Mouse (Mus musculus) adipose tissue, adult 10 weeks (tissue): ENCODE data around the gene Ttll8. TPM values are rescaled to one million over a fixed set of nuclear protein-coding genes. Genes with fewer than 3 reads are reported as not detected.

Source experiments
- polyA plus RNA-seq: library from polyadenylated mRNA; stranded (reverse); fragments of 350-450 nt; fragmentation: Illumina TruSeq; extraction: RNeasy Lipid Tissue Mini Kit (QIAGEN cat#74804); gene quantifications from one replicate; pipeline ENCODE4 v1.2.3, GENCODE M21; 2014; ENCODE audit warnings: low read depth, low replicate concordance

Ttll8 gene
- 2.4 TPM for polyA plus RNA-seq

DNA sequence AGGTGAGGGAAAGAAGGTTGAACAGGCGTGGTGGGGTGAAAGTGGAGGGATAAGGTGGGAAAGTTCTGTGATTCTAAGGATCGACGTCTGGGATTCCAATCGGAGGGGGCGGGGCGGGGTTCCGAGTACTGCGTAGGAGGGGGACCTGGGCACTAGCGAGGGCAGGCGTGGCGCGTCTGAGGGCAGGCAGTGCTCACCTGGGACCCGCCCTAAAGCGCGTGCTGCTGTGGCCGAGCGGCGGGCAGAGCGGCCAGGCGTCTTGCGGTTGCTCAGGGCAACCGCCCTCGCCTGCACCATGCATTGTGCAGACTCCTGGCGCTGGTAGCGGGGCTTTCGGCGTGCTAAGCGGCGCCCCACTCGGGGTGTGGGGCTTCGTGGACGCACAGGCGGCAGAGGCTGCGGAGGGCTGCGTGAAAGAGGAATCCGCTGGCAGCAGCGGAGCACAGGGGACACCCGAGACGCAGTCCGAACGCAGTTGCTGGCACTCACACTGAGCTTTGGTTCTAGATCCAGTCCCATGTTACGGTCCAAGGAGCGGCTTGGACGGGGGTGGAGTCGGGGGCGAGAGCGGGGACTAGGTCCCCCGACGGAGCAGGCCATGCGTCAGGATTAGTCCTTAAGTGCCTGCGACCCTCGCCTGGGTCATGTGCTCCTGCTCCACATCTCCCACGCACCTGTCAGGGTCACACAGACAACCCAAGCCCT is at the start of gene Ttll8:
Gene Ttll8, minus strand, starts transcription at position 51 of the 705 bp plus-strand sequence.

DNA sequence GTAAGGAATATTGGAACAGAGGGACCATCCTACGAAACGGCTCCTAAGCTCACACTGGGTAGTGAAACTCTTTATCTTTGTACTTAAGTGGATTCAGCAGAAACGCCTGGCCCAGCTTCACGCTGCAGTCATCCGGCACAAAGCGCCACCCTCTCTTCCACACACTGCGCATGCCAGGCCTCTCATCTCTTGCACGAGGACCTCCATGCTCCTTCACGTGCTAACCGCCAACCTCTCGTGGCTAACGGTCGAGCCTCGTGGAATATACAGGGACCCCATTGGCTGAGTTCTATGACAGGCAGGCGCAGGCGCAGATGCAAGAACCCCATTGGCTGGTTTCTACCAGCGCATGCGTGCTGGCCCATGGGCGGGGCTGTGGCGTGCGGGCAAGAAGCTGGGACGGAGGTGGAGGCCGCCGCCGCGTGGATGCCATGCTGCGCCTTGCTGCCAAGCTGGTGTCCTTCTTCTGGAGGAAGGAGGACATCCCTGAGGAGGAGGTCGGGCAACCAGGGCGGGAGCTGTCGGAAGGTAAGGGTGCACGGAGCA is 28.4 kb upstream of the Ttll8 start, which contains the start of gene Mov10l1:
Gene Mov10l1, plus strand, starts transcription at position 376 of the 546 bp plus-strand sequence.

DNA sequence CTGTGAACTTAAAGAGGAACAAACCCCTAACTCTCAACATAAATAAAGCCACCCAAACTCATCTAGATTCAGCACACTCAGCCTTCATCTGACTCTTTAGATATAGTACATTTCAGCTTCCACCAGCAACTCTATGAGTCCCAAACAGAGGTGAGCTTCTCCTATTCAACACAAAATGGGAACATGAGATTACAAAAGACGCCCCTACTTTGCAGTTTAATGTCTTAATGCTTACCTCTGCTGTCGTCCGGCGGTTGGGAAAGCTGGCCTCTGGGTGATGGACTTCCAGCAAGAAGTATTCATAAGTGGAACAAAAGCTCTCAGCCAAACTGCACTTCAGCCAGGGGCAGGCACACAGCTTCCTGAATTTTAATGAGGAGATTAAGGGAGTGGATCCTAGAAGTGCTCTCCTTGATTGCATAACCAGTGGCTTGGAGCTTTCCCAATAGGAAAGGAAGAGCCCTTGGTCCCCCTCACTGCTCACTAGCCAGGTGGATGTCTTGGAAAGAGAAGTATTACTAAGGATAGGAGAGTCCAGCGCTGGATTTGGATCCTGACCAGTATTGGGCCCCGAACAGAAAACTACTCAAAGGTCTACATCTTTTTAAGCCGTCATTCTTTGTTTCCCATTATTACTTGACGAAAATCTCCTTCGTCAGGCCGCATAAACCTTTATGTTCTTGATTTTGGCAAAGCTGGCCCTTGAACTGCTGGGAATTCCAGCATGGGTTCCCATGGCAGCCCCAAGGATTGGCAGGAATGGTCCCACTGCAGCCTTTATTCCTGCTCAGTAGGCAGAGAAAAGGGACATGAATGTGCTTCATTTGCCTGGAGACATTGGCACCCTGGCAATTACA is 24.3 kb upstream of the Ttll8 start, which contains the start of gene Mlc1:
Gene Mlc1, minus strand, starts transcription at position 727 of the 857 bp plus-strand sequence.

DNA sequence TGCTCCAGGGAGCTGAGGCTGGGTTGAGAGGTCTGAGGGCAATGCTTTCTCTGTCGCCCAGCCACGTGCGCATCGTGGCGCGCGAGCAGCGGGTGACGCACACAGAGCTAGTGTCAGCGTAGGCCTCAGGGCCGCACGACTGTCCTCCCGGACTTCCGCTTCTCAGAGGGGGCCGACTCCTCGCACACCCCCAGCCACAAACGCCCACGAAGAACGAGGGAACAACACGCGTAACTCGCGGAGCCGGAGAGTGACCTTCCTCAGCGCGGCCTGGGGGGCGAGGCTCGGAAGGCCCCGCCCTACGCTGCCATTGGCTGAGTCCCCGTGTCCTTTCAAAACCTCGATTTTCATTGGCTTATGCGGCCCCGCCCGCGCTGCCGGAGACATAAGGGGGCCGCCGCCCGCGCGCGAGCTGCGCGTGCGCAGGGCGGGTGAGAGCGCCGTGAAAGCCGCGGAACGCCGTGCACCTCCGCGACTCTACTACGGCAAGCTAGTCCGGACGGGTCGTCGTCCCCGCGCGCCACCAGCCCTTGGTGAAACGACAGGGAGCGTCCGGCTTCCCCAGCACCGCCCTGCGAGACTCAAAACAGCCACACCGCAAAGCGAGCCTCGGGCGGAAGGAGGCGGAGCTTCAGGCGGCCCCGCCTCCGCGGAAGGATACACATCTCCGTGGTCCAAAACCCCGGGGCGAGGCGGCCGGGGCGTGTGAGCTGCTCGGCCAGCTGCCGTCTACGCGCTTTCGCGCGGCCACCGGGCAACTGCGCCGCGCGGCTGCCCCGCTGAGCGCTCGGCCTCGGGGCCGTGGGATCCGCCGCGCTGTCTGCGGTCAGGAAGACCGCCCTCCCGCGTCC is 92.2 kb downstream of the Ttll8 start, which contains the start of gene Pim3:
Gene Pim3, plus strand, starts transcription at position 415 of the 851 bp plus-strand sequence.

Other genes with a start within 250 kb of the Ttll8 start
- gene Brd1, start 220.2 kb downstream of the Ttll8 start, polyA plus RNA-seq: 33.3 TPM
- gene Zbed4, start 202.8 kb downstream of the Ttll8 start, polyA plus RNA-seq: 8.4 TPM
- 15.2 TPM for gene Alg12, start 135.1 kb downstream of the Ttll8 start, polyA plus RNA-seq
- 123 TPM for gene Creld2, start 134.8 kb downstream of the Ttll8 start, polyA plus RNA-seq
- gene Pim3, start 92.2 kb downstream of the Ttll8 start, polyA plus RNA-seq: 52.9 TPM
- 1.3 TPM for gene Mlc1, start 24.6 kb upstream of the Ttll8 start, polyA plus RNA-seq
- 0.81 TPM for gene Mov10l1, start 28.5 kb upstream of the Ttll8 start, polyA plus RNA-seq
- gene Panx2, start 105.3 kb upstream of the Ttll8 start, polyA plus RNA-seq: 2.1 TPM
- gene Trabd, start 120.7 kb upstream of the Ttll8 start, polyA plus RNA-seq: 71.4 TPM
- gene Selenoo, start 134.7 kb upstream of the Ttll8 start, polyA plus RNA-seq: 28.7 TPM
- gene Tubgcp6, start 168.7 kb upstream of the Ttll8 start, polyA plus RNA-seq: 39.9 TPM
- gene Hdac10, start 174.3 kb upstream of the Ttll8 start, polyA plus RNA-seq: 14.5 TPM
- 21.4 TPM for gene Mapk12, start 186.3 kb upstream of the Ttll8 start, polyA plus RNA-seq
- 19.2 TPM for gene Mapk11, start 195.2 kb upstream of the Ttll8 start, polyA plus RNA-seq
- 86.5 TPM for gene Plxnb2, start 226.4 kb upstream of the Ttll8 start, polyA plus RNA-seq
- 9.0 TPM for gene Dennd6b, start 242.1 kb upstream of the Ttll8 start, polyA plus RNA-seq